Mouse (Mus musculus): ENCODE data around the gene Ank. TPM values are rescaled to one million over a fixed set of nuclear protein-coding genes. Genes with fewer than 3 reads are reported as not detected.

Ank gene
- polyA plus RNA-seq, 1 experiment = 9.7 TPM

GRCm38 (mm10) chr15:27528896-27529295, 62.4 kb downstream of the Ank start:
- no peaks in the 10 kb centered on the region for H3K4me1 ChIP-seq (ENCODE audit: control insufficient read depth, insufficient read depth, low read length)
- H3K4me3 ChIP-seq (ENCODE audit: low read depth, low read length) = no peak overlapping the region
- H3K27ac ChIP-seq (ENCODE audit: insufficient read depth, low read length) = no peak overlapping the region
- TF ChIP-seq EP300 (IDR thresholded peaks at IDR 0.05; ENCODE audit: insufficient read depth, low read depth, low read length) (no peak), CTCF (IDR thresholded peaks at IDR 0.05; ENCODE audit: low read depth, low read length) (no peak), POLR2A (IDR thresholded peaks at IDR 0.05; ENCODE audit: insufficient read depth, low read length) (no peak)
- H3K36me3 ChIP-seq (ENCODE audit: control insufficient read depth, insufficient read depth, low read length, poor library complexity, severe bottlenecking) = no peaks in the 10 kb centered on the region
- no peaks in the 10 kb centered on the region for H3K27me3 ChIP-seq (ENCODE audit: control insufficient read depth, insufficient read depth, low read length, poor library complexity, severe bottlenecking)
- H3K9me3 ChIP-seq (replicated peaks; ENCODE audit: control insufficient read depth, insufficient read depth, low read length, poor library complexity, severe bottlenecking) = no peaks in the 10 kb centered on the region
- H3K9ac ChIP-seq (ENCODE audit: low read depth, poor library complexity, severe bottlenecking) = no peak overlapping the region

- H3K27ac ChIP-seq (ENCODE audit: insufficient read depth, low read length) = no peak overlapping the region
- TF ChIP-seq CTCF (IDR thresholded peaks at IDR 0.05; ENCODE audit: low read depth, low read length) (no peak), POLR2A (IDR thresholded peaks at IDR 0.05; ENCODE audit: insufficient read depth, low read length) (no peak), EP300 (IDR thresholded peaks at IDR 0.05; ENCODE audit: insufficient read depth, low read depth, low read length) (no peak)
- no peaks in the 10 kb centered on the region for H3K9me3 ChIP-seq (replicated peaks; ENCODE audit: control insufficient read depth, insufficient read depth, low read length, poor library complexity, severe bottlenecking)
- H3K4me1 ChIP-seq (ENCODE audit: control insufficient read depth, insufficient read depth, low read length) = no peaks in the 10 kb centered on the region
- H3K4me3 ChIP-seq (ENCODE audit: low read depth, low read length) = no peak overlapping the region
- H3K36me3 ChIP-seq (ENCODE audit: control insufficient read depth, insufficient read depth, low read length, poor library complexity, severe bottlenecking) = no peaks in the 10 kb centered on the region
- no peaks in the 10 kb centered on the region for H3K27me3 ChIP-seq (ENCODE audit: control insufficient read depth, insufficient read depth, low read length, poor library complexity, severe bottlenecking)
- no peak overlapping the region for H3K9ac ChIP-seq (ENCODE audit: low read depth, poor library complexity, severe bottlenecking)
Measured at GRCm38 (mm10) chr15:27530023-27530422, 63.5 kb downstream of the Ank start.

- Histone ChIP-seq H3K27me3 (ENCODE audit: control insufficient read depth, insufficient read depth, low read length, poor library complexity, severe bottlenecking) (no peaks in the 10 kb centered on the region), H3K4me3 (ENCODE audit: low read depth, low read length) (no peak overlapping the region), H3K27ac (ENCODE audit: insufficient read depth, low read length) (no peak overlapping the region), H3K9me3 (replicated peaks; ENCODE audit: control insufficient read depth, insufficient read depth, low read length, poor library complexity, severe bottlenecking) (no peaks in the 10 kb centered on the region), H3K36me3 (ENCODE audit: control insufficient read depth, insufficient read depth, low read length, poor library complexity, severe bottlenecking) (no peaks in the 10 kb centered on the region), H3K9ac (ENCODE audit: low read depth, poor library complexity, severe bottlenecking) (no peak overlapping the region), H3K4me1 (ENCODE audit: control insufficient read depth, insufficient read depth, low read length) (no peaks in the 10 kb centered on the region)
- TF ChIP-seq EP300 (IDR thresholded peaks at IDR 0.05; ENCODE audit: insufficient read depth, low read depth, low read length) (no peak), CTCF (IDR thresholded peaks at IDR 0.05; ENCODE audit: low read depth, low read length) (no peak), POLR2A (IDR thresholded peaks at IDR 0.05; ENCODE audit: insufficient read depth, low read length) (no peak)
Measured at GRCm38 (mm10) chr15:27533036-27533435, 66.6 kb downstream of the Ank start.

GRCm38 (mm10) chr15:27535681-27536080, 69.2 kb downstream of the Ank start:
- TF ChIP-seq POLR2A (IDR thresholded peaks at IDR 0.05; ENCODE audit: insufficient read depth, low read length) (no peak), EP300 (IDR thresholded peaks at IDR 0.05; ENCODE audit: insufficient read depth, low read depth, low read length) (no peak), CTCF (IDR thresholded peaks at IDR 0.05; ENCODE audit: low read depth, low read length) (no peak)
- H3K27me3 ChIP-seq (ENCODE audit: control insufficient read depth, insufficient read depth, low read length, poor library complexity, severe bottlenecking) = no peaks in the 10 kb centered on the region
- no peaks in the 10 kb centered on the region for H3K36me3 ChIP-seq (ENCODE audit: control insufficient read depth, insufficient read depth, low read length, poor library complexity, severe bottlenecking)
- H3K4me1 ChIP-seq (ENCODE audit: control insufficient read depth, insufficient read depth, low read length) = no peaks in the 10 kb centered on the region
- H3K9ac ChIP-seq (ENCODE audit: low read depth, poor library complexity, severe bottlenecking) = no peak overlapping the region
- H3K4me3 ChIP-seq (ENCODE audit: low read depth, low read length) = no peak overlapping the region
- no peaks in the 10 kb centered on the region for H3K9me3 ChIP-seq (replicated peaks; ENCODE audit: control insufficient read depth, insufficient read depth, low read length, poor library complexity, severe bottlenecking)
- no peak overlapping the region for H3K27ac ChIP-seq (ENCODE audit: insufficient read depth, low read length)

GRCm38 (mm10) chr15:27536186-27536585, 69.7 kb downstream of the Ank start:
- Histone ChIP-seq H3K9ac (ENCODE audit: low read depth, poor library complexity, severe bottlenecking) (no peak overlapping the region), H3K27ac (ENCODE audit: insufficient read depth, low read length) (no peak overlapping the region), H3K4me3 (ENCODE audit: low read depth, low read length) (no peak overlapping the region), H3K9me3 (replicated peaks; ENCODE audit: control insufficient read depth, insufficient read depth, low read length, poor library complexity, severe bottlenecking) (no peaks in the 10 kb centered on the region), H3K27me3 (ENCODE audit: control insufficient read depth, insufficient read depth, low read length, poor library complexity, severe bottlenecking) (no peaks in the 10 kb centered on the region), H3K36me3 (ENCODE audit: control insufficient read depth, insufficient read depth, low read length, poor library complexity, severe bottlenecking) (no peaks in the 10 kb centered on the region), H3K4me1 (ENCODE audit: control insufficient read depth, insufficient read depth, low read length) (no peaks in the 10 kb centered on the region)
- TF ChIP-seq POLR2A (IDR thresholded peaks at IDR 0.05; ENCODE audit: insufficient read depth, low read length) = no peak
- TF ChIP-seq CTCF (IDR thresholded peaks at IDR 0.05; ENCODE audit: low read depth, low read length) = no peak
- TF ChIP-seq EP300 (IDR thresholded peaks at IDR 0.05; ENCODE audit: insufficient read depth, low read depth, low read length) = no peak

- Histone ChIP-seq H3K27ac (ENCODE audit: insufficient read depth, low read length) (no peak overlapping the region), H3K27me3 (ENCODE audit: control insufficient read depth, insufficient read depth, low read length, poor library complexity, severe bottlenecking) (no peaks in the 10 kb centered on the region), H3K9ac (ENCODE audit: low read depth, poor library complexity, severe bottlenecking) (no peak overlapping the region), H3K9me3 (replicated peaks; ENCODE audit: control insufficient read depth, insufficient read depth, low read length, poor library complexity, severe bottlenecking) (no peaks in the 10 kb centered on the region), H3K4me1 (ENCODE audit: control insufficient read depth, insufficient read depth, low read length) (no peaks in the 10 kb centered on the region), H3K4me3 (ENCODE audit: low read depth, low read length) (no peak overlapping the region), H3K36me3 (ENCODE audit: control insufficient read depth, insufficient read depth, low read length, poor library complexity, severe bottlenecking) (no peaks in the 10 kb centered on the region)
- no peak for TF ChIP-seq CTCF (IDR thresholded peaks at IDR 0.05; ENCODE audit: low read depth, low read length)
Measured at GRCm38 (mm10) chr15:27536771-27537170, 70.3 kb downstream of the Ank start.

Data from ES-Bruce4 (cell line).